Comparison of ENCODE assay signal across 8 mouse cellular contexts in the genomic region with DNA sequence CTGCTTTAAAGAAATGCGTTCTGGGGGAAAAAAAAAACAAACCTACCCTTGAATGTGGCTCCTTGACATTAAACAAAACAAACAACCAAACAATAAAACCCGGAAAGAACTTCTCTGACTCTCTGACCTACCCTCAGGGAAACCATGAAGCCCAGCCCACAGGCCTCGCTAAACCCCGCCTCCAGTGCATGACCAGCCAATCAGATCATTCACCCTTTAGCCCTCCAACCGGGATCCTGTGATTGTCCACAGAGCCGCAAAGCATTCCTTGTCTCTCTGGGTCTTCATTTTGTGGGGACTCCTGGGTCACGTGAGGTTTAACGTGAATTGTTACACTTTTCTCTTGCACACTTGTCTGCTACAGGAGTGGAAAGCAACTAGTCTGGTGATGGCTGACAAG. TPM values are rescaled to one million over a fixed set of nuclear protein-coding genes. Genes with fewer than 3 reads are reported as not detected.
A peak's percentile ranks its signal among the peaks of the same experiment; 100 is the strongest.
DNase-seq lines count a peak whose midpoint lies in the region; ATAC-seq and TF ChIP-seq lines count a peak whose summit lies in the region.

No protein-coding gene starts in this region.

- no peak overlapping the region for H3K9ac ChIP-seq in midbrain, postnatal 0 days (replicated peaks; ENCODE audit: low read length, poor library complexity, severe bottlenecking)
- H3K9ac ChIP-seq in kidney, postnatal 0 days (ENCODE audit: low read depth, low read length) = no peak overlapping the region

- WGBS in midbrain, embryonic 10.5 days = 27% methylated on average over 8 of the region's 8 CpGs
- WGBS in midbrain, postnatal 0 days = 30% methylated on average over 8 of the region's 8 CpGs
- 30% methylated on average over 8 of the region's 8 CpGs for WGBS in kidney, postnatal 0 days

- H3K9me3 ChIP-seq in midbrain, embryonic 10.5 days (replicated peaks) = peaks cover 9% of the 10 kb centered on the region; the same call in 1 of the 2 replicates
- no peaks in the 10 kb centered on the region for H3K9me3 ChIP-seq in midbrain, postnatal 0 days (ENCODE audit: low read length)
- H3K9me3 ChIP-seq in kidney, postnatal 0 days (replicated peaks; ENCODE audit: low read length) = no peaks in the 10 kb centered on the region

- TF ChIP-seq CTCF in midbrain, postnatal 0 days (IDR thresholded peaks at IDR 0.05) = no peak
- no peak for TF ChIP-seq CTCF in kidney, postnatal 0 days (IDR thresholded peaks at IDR 0.05; ENCODE audit: low read depth)

- no peak overlapping the region for H3K4me2 ChIP-seq in midbrain, postnatal 0 days (ENCODE audit: low read depth, low read length, poor library complexity, severe bottlenecking)
- no peak overlapping the region for H3K4me2 ChIP-seq in kidney, postnatal 0 days (ENCODE audit: low read length)

- peaks cover 23% of the 10 kb centered on the region for H3K4me1 ChIP-seq in midbrain, embryonic 10.5 days
- no peaks in the 10 kb centered on the region for H3K4me1 ChIP-seq in midbrain, postnatal 0 days (ENCODE audit: insufficient read depth, low read length)
- H3K4me1 ChIP-seq in kidney, postnatal 0 days (replicated peaks; ENCODE audit: insufficient read depth, low read length) = no peaks in the 10 kb centered on the region

- H3K27ac ChIP-seq in midbrain, embryonic 10.5 days (replicated peaks) = no peak overlapping the region; the same call in 1 of the 2 replicates
- no peak overlapping the region for H3K27ac ChIP-seq in midbrain, postnatal 0 days (ENCODE audit: low read depth, low read length)
- H3K27ac ChIP-seq in kidney, postnatal 0 days = no peak overlapping the region

- no peak for ATAC-seq in midbrain, postnatal 0 days (ENCODE audit: low FRiP score)
- no peak for ATAC-seq in kidney, postnatal 0 days (replicated peaks; ENCODE audit: low FRiP score, low read depth)
- peak; percentile 83 for ATAC-seq in megakaryocyte-erythroid progenitor cell, adult 5-6 weeks (replicated peaks; ENCODE audit: low FRiP score, low TSS enrichment, poor library complexity, severe bottlenecking)
- ATAC-seq in monocyte, adult 5-6 weeks (replicated peaks; ENCODE audit: insufficient number of reproducible peaks, low FRiP score, low TSS enrichment, poor library complexity, severe bottlenecking) = no peak

- H3K27me3 ChIP-seq in midbrain, embryonic 10.5 days (ENCODE audit: low read depth, poor library complexity, severe bottlenecking) = no peaks in the 10 kb centered on the region
- H3K27me3 ChIP-seq in midbrain, postnatal 0 days (ENCODE audit: insufficient read depth, low read length) = no peaks in the 10 kb centered on the region
- H3K27me3 ChIP-seq in kidney, postnatal 0 days (ENCODE audit: insufficient read depth, low read length) = no peaks in the 10 kb centered on the region

- H3K4me3 ChIP-seq in midbrain, embryonic 10.5 days = peak overlapping the region; percentile 11; the same call in 1 of the 2 replicates
- no peak overlapping the region for H3K4me3 ChIP-seq in midbrain, postnatal 0 days (ENCODE audit: low read depth, low read length)
- H3K4me3 ChIP-seq in kidney, postnatal 0 days (replicated peaks; ENCODE audit: low read depth, low read length) = no peak overlapping the region

- H3K36me3 ChIP-seq in midbrain, embryonic 10.5 days = no peaks in the 10 kb centered on the region
- no peaks in the 10 kb centered on the region for H3K36me3 ChIP-seq in midbrain, postnatal 0 days (ENCODE audit: insufficient read depth, low read length)
- no peaks in the 10 kb centered on the region for H3K36me3 ChIP-seq in kidney, postnatal 0 days (ENCODE audit: insufficient read depth, low read length)

- DNase-seq in midbrain, embryonic 10.5 days (ENCODE audit: low spot score) = peak; percentile 54
- DNase-seq in midbrain, postnatal 0 days (ENCODE audit: low spot score) = no peak
- peak; percentile 80 for DNase-seq in embryo, embryonic 10 days (ENCODE audit: low spot score)
- DNase-seq in kidney, postnatal 0 days (ENCODE audit: low spot score) = peak; percentile 53
- no peak for DNase-seq in cerebellum, adult 11 months
- DNase-seq in frontal cortex, postnatal 10 days (ENCODE audit: low spot score in 2 of 2) = no peak

RNA-seq across cellular contexts. Expression of gene Zfp36l1, which starts 37.8 kb away (rescaled TPM):
- polyA plus RNA-seq in midbrain, embryonic 10.5 days (2016; fragmentation: Nextera tagmentation; extraction: Ambion mirVana) = 127 and 141 TPM in 2 replicates
- total RNA-seq in midbrain, postnatal 0 days (2014; rRNA removed) = 32.7 and 47.4 TPM in 2 replicates
- polyA plus RNA-seq in midbrain, postnatal 0 days (2015; fragmentation: Nextera tagmentation; extraction: Ambion mirVana) = 46.3 and 48.5 TPM in 2 replicates
- polyA plus RNA-seq in kidney, postnatal 0 days (2015; fragmentation: Nextera tagmentation; extraction: Ambion mirVana) = 141 and 160 TPM in 2 replicates
- 76.1 and 121 TPM in 2 replicates for total RNA-seq in megakaryocyte-erythroid progenitor cell, adult 5-6 weeks (2014; fragmentation: Nextera tagmentation)
- total RNA-seq in megakaryocyte-erythroid progenitor cell, adult 5-6 weeks (2017) = 12.4 and 18.5 TPM in 2 replicates
- total RNA-seq in monocyte, adult 5-6 weeks (2017) = 42.9 to 74.7 TPM (median 44.7 TPM) in 3 replicates

Comparison
In these comparisons a context has a peak if more than half of its experiments do, and no peak if none do; other contexts are left out.
1. DNase-seq: peak in midbrain, embryonic 10.5 days (single experiment), embryo, embryonic 10 days (single experiment) and kidney, postnatal 0 days (single experiment); none in midbrain, postnatal 0 days (single experiment), cerebellum, adult 11 months (single experiment) and frontal cortex, postnatal 10 days (0 of 2).